Mouse (Mus musculus) embryonic facial prominence, embryonic 15.5 days (tissue): ENCODE results near the gene Ppp1r14d. TPM values are rescaled to one million over a fixed set of nuclear protein-coding genes. Genes with fewer than 3 reads are reported as not detected.

ENCODE experiments used
- ATAC-seq: fragments of 200-750 bp; cut with Nextera tagmentation; 2 replicates; pipeline ENCODE4 v1.8.0; 2017; ENCODE audit warnings: low read depth, moderate TSS enrichment; ENCODE audit not compliant: insufficient number of reproducible peaks, low FRiP score, low TSS enrichment
- H3K27ac ChIP-seq: fragments of 300-500 bp; sonication (generic); replicated peaks from 2 replicates; pipeline ENCODE4 v1.5.1; 2015; ENCODE audit warnings: mild to moderate bottlenecking, inconsistent platforms
- H3K27me3 ChIP-seq: fragments of 300-500 bp; sonication (generic); 2 replicates; pipeline ENCODE4 v1.6.1; 2015; ENCODE audit warnings: inconsistent platforms
- H3K36me3 ChIP-seq: fragments of 300-500 bp; sonication (generic); 2 replicates; pipeline ENCODE4 v1.6.1; 2015; ENCODE audit warnings: mild to moderate bottlenecking, inconsistent platforms
- H3K4me1 ChIP-seq: fragments of 300-500 bp; sonication (generic); 2 replicates; pipeline ENCODE4 v1.6.1; 2015; ENCODE audit warnings: inconsistent platforms
- H3K4me2 ChIP-seq: fragments of 300-500 bp; sonication (generic); replicated peaks from 2 replicates; pipeline ENCODE4 v1.6.1; 2015; ENCODE audit warnings: mild to moderate bottlenecking, inconsistent platforms
- H3K4me3 ChIP-seq: fragments of 300-500 bp; sonication (generic); replicated peaks from 2 replicates; pipeline ENCODE4 v1.5.1; 2015; ENCODE audit warnings: mild to moderate bottlenecking, inconsistent platforms
- H3K9ac ChIP-seq: fragments of 300-500 bp; sonication (generic); 2 replicates; pipeline ENCODE4 v1.6.1; 2015; ENCODE audit warnings: inconsistent platforms
- H3K9me3 ChIP-seq: fragments of 300-500 bp; sonication (generic); replicated peaks from 2 replicates; pipeline ENCODE4 v1.6.1; 2016; ENCODE audit warnings: inconsistent platforms
- WGBS: fragments of 180-500 bp; shearing (Covaris S2); methylation state at CpG from one replicate; pipeline ENCODE4 v1.1.7; 2015; 5-methylcytosine and 5-hydroxymethylcytosine counted together
- polyA plus RNA-seq: library from polyadenylated mRNA; unstranded; fragments of >200 nt; fragmentation: Nextera tagmentation; extraction: Ambion mirVana; gene quantifications from 2 replicates; pipeline ENCODE4 v1.2.1, GENCODE M21; 2015

The Ppp1r14d gene
- polyA plus RNA-seq, 1 experiment from 2014 or later, result 0.36 TPM

- no peak overlapping the region for H3K27ac ChIP-seq
- H3K9ac ChIP-seq, result no peak overlapping the region
- 71% methylated on average over 8 of the region's 8 CpGs for WGBS
- H3K27me3 ChIP-seq, result peaks cover 12% of the 10 kb centered on the region; the same call in 1 of the 2 replicates
- no peak overlapping the region for H3K4me2 ChIP-seq
- ATAC-seq, result no peak
- H3K36me3 ChIP-seq, result peaks cover 2% of the 10 kb centered on the region; the same call in 1 of the 2 replicates
- no peaks in the 10 kb centered on the region for H3K9me3 ChIP-seq
- H3K4me1 ChIP-seq, result peaks cover 25% of the 10 kb centered on the region
- no peak overlapping the region for H3K4me3 ChIP-seq
These were observed 58.1 kb downstream of the Ppp1r14d start for GRCm38 (mm10) chr2:119171574-119171973.

DNA sequence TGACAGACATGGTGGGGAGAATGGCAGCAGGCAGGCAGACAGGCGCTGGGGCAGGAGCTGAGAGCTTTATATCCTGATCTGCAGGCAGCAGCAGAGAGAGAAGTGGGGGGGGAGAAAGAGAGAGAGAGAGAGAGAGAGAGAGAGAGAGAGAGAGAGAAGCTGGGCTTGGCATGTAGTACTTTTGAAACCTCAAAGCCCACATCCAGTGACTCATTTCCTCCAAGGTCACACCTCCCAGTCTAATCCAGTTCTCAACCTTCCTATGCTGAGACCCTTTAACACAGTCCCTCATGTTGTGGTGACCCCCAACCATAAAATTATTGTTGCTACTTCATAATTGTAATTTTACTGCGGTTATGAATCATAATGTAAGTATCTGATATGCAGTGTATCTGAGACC, 59.4 kb downstream of the Ppp1r14d start:
- Histone ChIP-seq H3K9ac (no peak overlapping the region), H3K4me3 (no peak overlapping the region)
- 69% methylated on average over 2 of the region's 2 CpGs for WGBS

More for the DNA sequence above, 59.4 kb downstream of the Ppp1r14d start:
- no peak overlapping the region for H3K4me2 ChIP-seq
- H3K4me1 ChIP-seq, result peaks cover 25% of the 10 kb centered on the region
- no peak for ATAC-seq
- H3K27me3 ChIP-seq, result peaks cover 12% of the 10 kb centered on the region; the same call in 1 of the 2 replicates
- no peaks in the 10 kb centered on the region for H3K9me3 ChIP-seq
- no peaks in the 10 kb centered on the region for H3K36me3 ChIP-seq
- no peak overlapping the region for H3K27ac ChIP-seq

Other genes with a start within 250 kb of the Ppp1r14d start
- gene Ccdc32, start 200.5 kb downstream of the Ppp1r14d start, polyA plus RNA-seq, result 25.7 and 26.5 TPM in 2 replicates
- 4.0 and 4.6 TPM in 2 replicates for gene Rpusd2, start 195.1 kb downstream of the Ppp1r14d start, polyA plus RNA-seq
- gene Knl1, start 182.8 kb downstream of the Ppp1r14d start, polyA plus RNA-seq, result 39.7 and 40.5 TPM in 2 replicates
- gene Rad51, start 117.1 kb downstream of the Ppp1r14d start, polyA plus RNA-seq, result 36.3 and 37.2 TPM in 2 replicates
- gene Rmdn3, start 72.9 kb downstream of the Ppp1r14d start, polyA plus RNA-seq, result 40.2 and 41.0 TPM in 2 replicates
- gene Gchfr, start 62.1 kb downstream of the Ppp1r14d start, polyA plus RNA-seq, result 10.6 and 15.0 TPM in 2 replicates
- 5.0 and 5.4 TPM in 2 replicates for gene Gm14137, start 55.4 kb downstream of the Ppp1r14d start, polyA plus RNA-seq
- gene Zfyve19, start 21.3 kb downstream of the Ppp1r14d start, polyA plus RNA-seq, result 54.1 and 61.4 TPM in 2 replicates
- 19.0 and 21.7 TPM in 2 replicates for gene Dnajc17, start 21.1 kb downstream of the Ppp1r14d start, polyA plus RNA-seq
- 29.8 and 33.0 TPM in 2 replicates for gene Spint1, start 7.5 kb upstream of the Ppp1r14d start, polyA plus RNA-seq
- gene Rhov, start 41.4 kb upstream of the Ppp1r14d start, polyA plus RNA-seq, result 37.1 and 37.9 TPM in 2 replicates
- 18.8 and 19.6 TPM in 2 replicates for gene Vps18, start 58.8 kb upstream of the Ppp1r14d start, polyA plus RNA-seq
- gene Dll4, start 95.9 kb upstream of the Ppp1r14d start, polyA plus RNA-seq, result 5.7 and 5.8 TPM in 2 replicates
- gene Chac1, start 121.3 kb upstream of the Ppp1r14d start, polyA plus RNA-seq, result 2.1 and 2.4 TPM in 2 replicates
- gene Ino80, start 247.8 kb upstream of the Ppp1r14d start, polyA plus RNA-seq, result 4.1 and 4.2 TPM in 2 replicates